In the genomic region with DNA sequence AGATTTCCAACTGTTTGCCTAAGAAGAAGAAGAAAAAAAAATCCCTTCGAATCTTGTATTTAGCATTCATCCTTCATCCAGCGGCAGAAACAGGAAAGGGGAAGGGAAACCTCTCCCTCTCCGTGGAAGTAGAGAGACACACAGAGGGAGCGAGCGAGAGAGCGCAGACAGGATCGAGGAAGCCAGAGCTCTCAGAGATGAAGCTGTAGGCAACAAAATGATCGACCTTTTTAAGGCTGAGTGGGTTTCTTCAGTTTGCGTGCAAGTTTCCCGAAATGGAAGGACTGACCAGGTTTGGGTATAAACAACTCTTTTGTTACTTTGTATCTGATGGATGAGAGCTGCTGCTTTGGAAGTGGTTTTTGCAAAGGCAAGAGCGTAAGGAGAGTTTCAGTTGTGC, we compare ENCODE assay signal across 8 mouse cellular contexts.
A peak's percentile ranks its signal among the peaks of the same experiment; 100 is the strongest.
DNase-seq lines count a peak whose midpoint lies in the region; ATAC-seq and TF ChIP-seq lines count a peak whose summit lies in the region.

No protein-coding gene starts in this region.

- H3K4me3 ChIP-seq in intestine, embryonic 14.5 days (ENCODE audit: low read depth, low read length), result no peak overlapping the region
- H3K4me3 ChIP-seq in intestine, embryonic 16.5 days (ENCODE audit: low read length), result no peak overlapping the region
- peak overlapping the region; percentile 57 for H3K4me3 ChIP-seq in cerebellum, adult 2 months (replicated peaks; ENCODE audit: insufficient read depth, low read depth, low read length)
- no peak overlapping the region for H3K4me3 ChIP-seq in midbrain, embryonic 14.5 days (replicated peaks; ENCODE audit: low read depth, low read length)
- no peak overlapping the region for H3K4me3 ChIP-seq in liver, embryonic 11.5 days (ENCODE audit: low read depth, low read length)

- peak overlapping the region; percentile 30 for H3K4me2 ChIP-seq in intestine, embryonic 14.5 days (ENCODE audit: low read length)
- H3K4me2 ChIP-seq in intestine, embryonic 16.5 days (ENCODE audit: low read depth, low read length), result no peak overlapping the region; the same call in 1 of the 2 replicates
- H3K4me2 ChIP-seq in midbrain, embryonic 14.5 days (ENCODE audit: low read length), result peak overlapping the region; percentile 26
- H3K4me2 ChIP-seq in liver, embryonic 11.5 days, result no peak overlapping the region

- no peaks in the 10 kb centered on the region for H3K27me3 ChIP-seq in intestine, embryonic 14.5 days (replicated peaks; ENCODE audit: control insufficient read depth, insufficient read depth, low read length)
- no peaks in the 10 kb centered on the region for H3K27me3 ChIP-seq in intestine, embryonic 16.5 days (replicated peaks; ENCODE audit: control insufficient read depth, insufficient read depth, low read length)
- no peaks in the 10 kb centered on the region for H3K27me3 ChIP-seq in cerebellum, adult 2 months (ENCODE audit: control insufficient read depth, insufficient read depth, low read length)
- no peaks in the 10 kb centered on the region for H3K27me3 ChIP-seq in midbrain, embryonic 14.5 days (ENCODE audit: control insufficient read depth, insufficient read depth, low read length)
- H3K27me3 ChIP-seq in liver, embryonic 11.5 days (replicated peaks; ENCODE audit: control insufficient read depth, insufficient read depth, low read length), result no peaks in the 10 kb centered on the region

- H3K9ac ChIP-seq in intestine, embryonic 14.5 days (ENCODE audit: low read length), result no peak overlapping the region
- no peak overlapping the region for H3K9ac ChIP-seq in intestine, embryonic 16.5 days (ENCODE audit: low read depth, low read length)
- H3K9ac ChIP-seq in midbrain, embryonic 14.5 days (replicated peaks; ENCODE audit: low read length), result no peak overlapping the region
- H3K9ac ChIP-seq in liver, embryonic 11.5 days (ENCODE audit: low read depth, low read length), result no peak overlapping the region

- ATAC-seq in intestine, embryonic 14.5 days (replicated peaks; ENCODE audit: low FRiP score, low TSS enrichment, low read depth), result no peak
- ATAC-seq in intestine, embryonic 16.5 days, result no peak
- no peak for ATAC-seq in midbrain, embryonic 14.5 days (ENCODE audit: low FRiP score, low TSS enrichment)
- ATAC-seq in liver, embryonic 11.5 days (replicated peaks; ENCODE audit: low FRiP score), result no peak

- no peaks in the 10 kb centered on the region for H3K36me3 ChIP-seq in intestine, embryonic 14.5 days (ENCODE audit: control insufficient read depth, insufficient read depth, low read length)
- H3K36me3 ChIP-seq in intestine, embryonic 16.5 days (ENCODE audit: control insufficient read depth, insufficient read depth, low read length), result no peaks in the 10 kb centered on the region
- no peaks in the 10 kb centered on the region for H3K36me3 ChIP-seq in midbrain, embryonic 14.5 days (ENCODE audit: control insufficient read depth, insufficient read depth, low read length)
- no peaks in the 10 kb centered on the region for H3K36me3 ChIP-seq in liver, embryonic 11.5 days (ENCODE audit: control insufficient read depth, insufficient read depth, low read length)

- 20% methylated on average over 11 of the region's 11 CpGs for WGBS in intestine, embryonic 14.5 days
- WGBS in intestine, embryonic 16.5 days, result 25% methylated on average over 11 of the region's 11 CpGs
- WGBS in cerebellum, adult 2 months, result 1% methylated on average over 11 of the region's 11 CpGs
- 37% methylated on average over 11 of the region's 11 CpGs for WGBS in midbrain, embryonic 14.5 days
- WGBS in liver, embryonic 11.5 days, result 41% methylated on average over 11 of the region's 11 CpGs

- H3K9me3 ChIP-seq in intestine, embryonic 14.5 days (ENCODE audit: control insufficient read depth, low read length), result no peaks in the 10 kb centered on the region
- no peaks in the 10 kb centered on the region for H3K9me3 ChIP-seq in intestine, embryonic 16.5 days (ENCODE audit: control insufficient read depth, low read length)
- H3K9me3 ChIP-seq in midbrain, embryonic 14.5 days (ENCODE audit: control insufficient read depth, low read length), result no peaks in the 10 kb centered on the region
- no peaks in the 10 kb centered on the region for H3K9me3 ChIP-seq in liver, embryonic 11.5 days (ENCODE audit: control insufficient read depth, low read length)

- TF ChIP-seq CTCF in cerebellum, adult 2 months (IDR thresholded peaks at IDR 0.05; ENCODE audit: borderline replicate concordance, insufficient read depth, low read depth, low read length), result no peak; the same call in 1 of the 2 replicates

- DNase-seq in intestine, embryonic 14.5 days (ENCODE audit: low spot score), result no peak
- peak; percentile 75 for DNase-seq in cerebellum, adult 2 months
- DNase-seq in frontal cortex, postnatal 36 days (ENCODE audit: low spot score in 2 of 2), result peak; percentile 62 to 66
- DNase-seq in midbrain, embryonic 14.5 days, result peak; percentile 61
- DNase-seq in liver, embryonic 11.5 days (ENCODE audit: low spot score), result no peak
- DNase-seq in adrenal gland, adult (ENCODE audit: inconsistent age in 2 of 2, low spot score in 1 of 2), result no peak
- no peak for DNase-seq in thymus, postnatal 14 days

- no peak overlapping the region for H3K27ac ChIP-seq in intestine, embryonic 14.5 days (ENCODE audit: low read depth)
- H3K27ac ChIP-seq in intestine, embryonic 16.5 days (ENCODE audit: low read length), result no peak overlapping the region
- peak overlapping the region; percentile 57 for H3K27ac ChIP-seq in cerebellum, adult 2 months (ENCODE audit: insufficient read depth, low read length)
- no peak overlapping the region for H3K27ac ChIP-seq in midbrain, embryonic 14.5 days (replicated peaks; ENCODE audit: low read depth, low read length)
- H3K27ac ChIP-seq in liver, embryonic 11.5 days (ENCODE audit: low read depth, low read length), result no peak overlapping the region

- no peaks in the 10 kb centered on the region for H3K4me1 ChIP-seq in intestine, embryonic 14.5 days (replicated peaks; ENCODE audit: control insufficient read depth, insufficient read depth, low read length)
- H3K4me1 ChIP-seq in intestine, embryonic 16.5 days (ENCODE audit: control insufficient read depth, insufficient read depth, low read length), result no peaks in the 10 kb centered on the region
- H3K4me1 ChIP-seq in cerebellum, adult 2 months (ENCODE audit: control insufficient read depth, insufficient read depth, low read length), result peaks cover 5% of the 10 kb centered on the region; the same call in 1 of the 2 replicates
- H3K4me1 ChIP-seq in midbrain, embryonic 14.5 days (ENCODE audit: control insufficient read depth, insufficient read depth, low read length), result no peaks in the 10 kb centered on the region
- H3K4me1 ChIP-seq in liver, embryonic 11.5 days (replicated peaks; ENCODE audit: control insufficient read depth, insufficient read depth, low read length), result no peaks in the 10 kb centered on the region

- TF ChIP-seq POLR2A in cerebellum, adult 2 months (IDR thresholded peaks at IDR 0.05; ENCODE audit: borderline replicate concordance, insufficient read depth, low read length), result peak; percentile 73; the same call in 1 of the 2 replicates

Comparison
In these comparisons a context has a peak if more than half of its experiments do, and no peak if none do; other contexts are left out.
1. H3K4me2 ChIP-seq: peak in intestine, embryonic 14.5 days (single experiment) and midbrain, embryonic 14.5 days (single experiment); none in intestine, embryonic 16.5 days (single experiment) and liver, embryonic 11.5 days (single experiment).
2. DNase-seq: peak in cerebellum, adult 2 months (2 of 2), frontal cortex, postnatal 36 days (2 of 2) and midbrain, embryonic 14.5 days (single experiment); none in intestine, embryonic 14.5 days (single experiment), liver, embryonic 11.5 days (single experiment), adrenal gland, adult (0 of 2) and thymus, postnatal 14 days (single experiment).